Mouse (Mus musculus) liver, postnatal 0 days (tissue): ENCODE results near the gene Hbs1l. TPM values are rescaled to one million over a fixed set of nuclear protein-coding genes. Genes with fewer than 3 reads are reported as not detected.
A peak's percentile ranks its signal among the peaks of the same experiment; 100 is the strongest.

Experiments
- ATAC-seq: fragments of 200-750 bp; cut with Nextera tagmentation; 2 replicates; pipeline ENCODE4 v1.8.0; 2017; ENCODE audit warnings: mild to moderate bottlenecking, moderate library complexity
- DNase-seq: peaks from one replicate; pipeline ENCODE4 v3.0.0-alpha.2; 2016
- H3K27ac ChIP-seq: fragments of 300-500 bp; sonication (generic); 2 replicates; pipeline ENCODE4 v1.5.1; 2014; ENCODE audit warnings: antibody characterized with exemption, moderate library complexity, mild to moderate bottlenecking, low read depth
- H3K27me3 ChIP-seq: fragments of 300-500 bp; sonication (generic); 2 replicates; pipeline ENCODE4 v1.6.1; 2014; ENCODE audit warnings: low read length, control low read depth, mixed read lengths; ENCODE audit not compliant: insufficient read depth
- H3K36me3 ChIP-seq: fragments of 300-500 bp; sonication (generic); replicated peaks from 2 replicates; pipeline ENCODE4 v1.6.1; 2014; ENCODE audit warnings: mild to moderate bottlenecking, control low read depth, low read length, moderate library complexity, mixed read lengths; ENCODE audit not compliant: insufficient read depth
- H3K4me1 ChIP-seq: fragments of 300-500 bp; sonication (generic); 2 replicates; pipeline ENCODE4 v1.6.1; 2014; ENCODE audit warnings: antibody characterized with exemption, mild to moderate bottlenecking, control low read depth; ENCODE audit not compliant: insufficient read depth
- H3K4me2 ChIP-seq: fragments of 300-500 bp; sonication (generic); 2 replicates; pipeline ENCODE4 v1.6.1; 2014; ENCODE audit warnings: low read depth, mild to moderate bottlenecking, low read length, moderate library complexity, mixed read lengths
- H3K4me3 ChIP-seq: fragments of 300-500 bp; sonication (generic); 2 replicates; pipeline ENCODE4 v1.5.1; 2014; ENCODE audit warnings: low read depth, low read length
- H3K9ac ChIP-seq: fragments of 300-500 bp; sonication (generic); replicated peaks from 2 replicates; pipeline ENCODE4 v1.6.1; 2014; ENCODE audit warnings: mild to moderate bottlenecking, moderate library complexity
- H3K9me3 ChIP-seq: fragments of 300-500 bp; sonication (generic); 2 replicates; pipeline ENCODE4 v1.6.1; 2016; ENCODE audit warnings: mild to moderate bottlenecking, control low read depth, low read length, mixed read lengths
- CTCF ChIP-seq: sonication (generic); IDR thresholded peaks from 2 replicates; pipeline ENCODE4 v1.5.1; 2016; ENCODE audit warnings: antibody characterized with exemption, low read depth
- EP300 ChIP-seq: IDR thresholded peaks from 2 replicates; pipeline ENCODE4 v1.6.1; 2016; ENCODE audit warnings: antibody characterized with exemption, low read depth, mild to moderate bottlenecking
- WGBS: fragments of 180-500 bp; shearing (Covaris S2); extraction: QIAGEN DNeasy Blood & Tissue Kit; methylation state at CpG from one replicate; pipeline ENCODE4 v1.1.7; 2014; ENCODE audit not compliant: insufficient replicate concordance; 5-methylcytosine and 5-hydroxymethylcytosine counted together
- polyA plus RNA-seq: library from polyadenylated mRNA; unstranded; fragments of >200 nt; fragmentation: Nextera tagmentation; extraction: Ambion mirVana; gene quantifications from 2 replicates; pipeline ENCODE4 v1.2.1, GENCODE M21; 2015

The Hbs1l gene
- polyA plus RNA-seq, 1 experiment from 2014 or later = 50.9 TPM

GRCm38 (mm10) chr10:21349946-21350345, 54.2 kb downstream of the Hbs1l start:
- H3K4me1 ChIP-seq = peaks cover 9% of the 10 kb centered on the region; the same call in 1 of the 2 replicates
- no peak overlapping the region for H3K9ac ChIP-seq
- 76% methylated on average over 2 of the region's 2 CpGs for WGBS
- H3K9me3 ChIP-seq = no peaks in the 10 kb centered on the region
- peak; percentile 70 for ATAC-seq
- peaks cover 56% of the 10 kb centered on the region for H3K36me3 ChIP-seq
- H3K4me2 ChIP-seq = no peak overlapping the region
- no peak for DNase-seq
- H3K4me3 ChIP-seq = no peak overlapping the region
- TF ChIP-seq CTCF (no peak), EP300 (no peak)
- peak overlapping the region; percentile 44; the same call in 1 of the 2 replicates for H3K27ac ChIP-seq
- H3K27me3 ChIP-seq = no peaks in the 10 kb centered on the region

DNA sequence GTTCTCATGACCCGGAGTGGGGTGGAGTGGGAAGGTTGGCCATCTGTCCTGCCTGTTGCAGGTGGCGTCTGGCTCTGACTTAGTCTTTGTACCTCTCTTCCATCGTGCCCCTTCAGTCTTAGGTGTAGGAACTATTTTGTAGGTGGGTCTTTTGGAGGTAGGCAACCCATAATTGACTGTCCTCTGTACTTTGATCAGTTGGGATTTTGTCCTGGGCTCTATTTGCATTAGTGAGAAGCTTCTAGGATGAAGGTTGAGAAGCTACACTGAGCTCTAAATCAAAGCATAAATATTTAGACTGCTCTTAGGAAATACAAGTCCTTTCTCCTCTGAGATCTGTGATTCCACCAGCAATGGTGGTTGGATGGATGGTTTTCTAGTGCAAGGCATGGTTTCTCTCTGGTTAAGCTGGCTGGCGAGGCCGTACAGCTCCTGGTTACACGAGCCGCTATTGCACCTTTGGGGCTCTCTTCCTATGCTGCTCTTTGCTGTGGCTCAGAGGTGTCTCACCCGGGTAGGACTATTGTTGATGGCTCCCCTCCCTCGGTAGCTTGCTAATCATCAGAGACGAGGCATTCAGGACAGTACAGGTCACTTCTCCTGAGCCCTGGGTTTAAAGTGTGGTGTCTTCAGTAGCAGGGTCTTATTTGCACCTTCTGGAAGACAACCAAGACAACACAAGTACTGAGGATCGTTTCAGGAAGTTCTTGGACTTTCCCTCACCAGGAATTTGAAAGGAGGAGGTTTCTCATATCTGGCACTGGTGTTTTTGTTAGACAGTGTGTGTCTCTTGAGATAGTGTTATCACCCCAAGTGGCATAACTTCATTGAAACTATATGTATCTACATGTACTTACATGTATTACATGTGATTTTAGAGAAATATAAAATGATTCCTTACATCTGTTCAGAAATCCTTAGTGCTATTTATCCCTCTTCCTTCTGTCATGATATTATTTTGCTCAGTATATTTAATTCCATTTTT, 55.0 kb downstream of the Hbs1l start:
- TF ChIP-seq EP300 = no peak
- TF ChIP-seq CTCF = no peak
- no peaks in the 10 kb centered on the region for H3K27me3 ChIP-seq
- peak overlapping the region; percentile 44; the same call in 1 of the 2 replicates for H3K27ac ChIP-seq
- no peak overlapping the region for H3K4me2 ChIP-seq
- no peak overlapping the region for H3K4me3 ChIP-seq
- peak; percentile 51; the same call in 1 of the 2 replicates for ATAC-seq
- no peak overlapping the region for H3K9ac ChIP-seq
- DNase-seq = no peak
- no peaks in the 10 kb centered on the region for H3K9me3 ChIP-seq
- H3K4me1 ChIP-seq = peaks cover 9% of the 10 kb centered on the region; the same call in 1 of the 2 replicates
- peaks cover 56% of the 10 kb centered on the region for H3K36me3 ChIP-seq
- WGBS = 80% methylated on average over 11 of the region's 11 CpGs

DNA sequence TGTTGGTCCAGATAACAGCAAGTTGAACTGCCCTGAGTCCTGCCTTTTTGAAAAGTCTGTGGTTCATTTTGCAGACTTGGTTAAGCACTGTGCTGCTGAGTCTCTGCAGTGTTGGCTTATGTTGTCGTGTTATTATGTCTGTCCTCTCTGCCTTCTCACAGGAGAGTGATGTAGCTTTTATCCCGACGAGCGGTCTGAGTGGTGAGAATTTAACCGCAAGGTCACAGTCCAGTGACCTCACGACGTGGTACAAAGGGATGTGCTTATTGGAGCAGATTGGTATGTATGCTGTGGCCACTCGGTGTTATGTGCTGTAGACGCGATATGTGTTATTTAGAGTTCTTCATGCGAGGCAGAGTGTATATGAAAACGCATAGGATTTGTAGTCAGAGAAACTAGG, 56.0 kb downstream of the Hbs1l start:
- Histone ChIP-seq H3K36me3 (peaks cover 60% of the 10 kb centered on the region), H3K9me3 (no peaks in the 10 kb centered on the region), H3K4me3 (no peak overlapping the region), H3K27me3 (no peaks in the 10 kb centered on the region), H3K4me1 (peaks cover 9% of the 10 kb centered on the region; the same call in 1 of the 2 replicates), H3K9ac (no peak overlapping the region), H3K27ac (no peak overlapping the region), H3K4me2 (no peak overlapping the region)
- no peak for DNase-seq
- no peak for ATAC-seq
- TF ChIP-seq EP300 = no peak
- TF ChIP-seq CTCF = no peak
- 86% methylated on average over 12 of the region's 12 CpGs for WGBS

- Histone ChIP-seq H3K9me3 (no peaks in the 10 kb centered on the region), H3K36me3 (peaks cover 64% of the 10 kb centered on the region), H3K4me2 (no peak overlapping the region), H3K27ac (no peak overlapping the region), H3K27me3 (no peaks in the 10 kb centered on the region), H3K9ac (no peak overlapping the region), H3K4me1 (peaks cover 9% of the 10 kb centered on the region; the same call in 1 of the 2 replicates), H3K4me3 (no peak overlapping the region)
- no peak for DNase-seq
- 74% methylated on average over 5 of the region's 5 CpGs for WGBS
- ATAC-seq = no peak
- TF ChIP-seq EP300 (no peak), CTCF (no peak)
Observed at GRCm38 (mm10) chr10:21353890-21354289, 58.1 kb downstream of the Hbs1l start.

GRCm38 (mm10) chr10:21354506-21354905, 58.7 kb downstream of the Hbs1l start:
- ATAC-seq = no peak
- Histone ChIP-seq H3K36me3 (peaks cover 65% of the 10 kb centered on the region), H3K27me3 (no peaks in the 10 kb centered on the region), H3K4me1 (peaks cover 9% of the 10 kb centered on the region; the same call in 1 of the 2 replicates), H3K9me3 (no peaks in the 10 kb centered on the region), H3K27ac (no peak overlapping the region), H3K4me3 (no peak overlapping the region), H3K4me2 (no peak overlapping the region), H3K9ac (no peak overlapping the region)
- no peak for DNase-seq
- 92% methylated on average over 7 of the region's 7 CpGs for WGBS
- no peak for TF ChIP-seq CTCF

- H3K4me1 ChIP-seq = no peaks in the 10 kb centered on the region
- no peak overlapping the region for H3K4me2 ChIP-seq
- H3K4me3 ChIP-seq = no peak overlapping the region
- DNase-seq = no peak
- no peaks in the 10 kb centered on the region for H3K27me3 ChIP-seq
- TF ChIP-seq EP300 (no peak), CTCF (no peak)
- ATAC-seq = no peak
- no peak overlapping the region for H3K9ac ChIP-seq
- 87% methylated on average over 8 of the region's 8 CpGs for WGBS
- no peak overlapping the region for H3K27ac ChIP-seq
- no peaks in the 10 kb centered on the region for H3K9me3 ChIP-seq
- peaks cover 75% of the 10 kb centered on the region for H3K36me3 ChIP-seq
Observed at GRCm38 (mm10) chr10:21357986-21358385, 62.2 kb downstream of the Hbs1l start.
